Mouse (Mus musculus) left cerebral cortex, adult 8-10 months (tissue): ENCODE results near the gene Tmem209. TPM values are rescaled to one million over a fixed set of nuclear protein-coding genes. Genes with fewer than 3 reads are reported as not detected.
A peak's percentile ranks its signal among the peaks of the same experiment; 100 is the strongest.

Experiments used
- DNase-seq, 2 experiments: peaks; one replicate each; pipeline ENCODE4 v3.0.0; 2022; ENCODE audit warnings: low spot score in 2 of 2
- total RNA-seq, 4 experiments: library from RNA; stranded (reverse); gene quantifications; 2 replicates each; pipeline ENCODE4 v1.2.4; 2022

Tmem209 gene
- total RNA-seq: 10 to 100 TPM; 22.8 to 25.2 (median 24.0) TPM

GRCm38 (mm10) chr6:30509265-30510239 is at the start of gene Tmem209, which contains the start of gene Ssmem1:
Gene Tmem209, minus strand, starts transcription at chr6:30509783.
Gene Ssmem1, plus strand, starts transcription at chr6:30509849.
- peak; percentile 93 to 98 for DNase-seq

GRCm38 (mm10) chr6:30556080-30556479 is 46.5 kb upstream of the Tmem209 start:
- no peak for DNase-seq

GRCm38 (mm10) chr6:30554621-30555170 is 45.1 kb upstream of the Tmem209 start:
- no peak for DNase-seq

GRCm38 (mm10) chr6:30554092-30554491 is 44.5 kb upstream of the Tmem209 start:
- DNase-seq: no peak

GRCm38 (mm10) chr6:30553381-30554010 is 43.9 kb upstream of the Tmem209 start:
- DNase-seq: no peak

GRCm38 (mm10) chr6:30552628-30553027 is 43.0 kb upstream of the Tmem209 start:
- DNase-seq: no peak

GRCm38 (mm10) chr6:30551644-30552580 is 42.3 kb upstream of the Tmem209 start:
- DNase-seq: no peak

- no peak for DNase-seq
Measured at GRCm38 (mm10) chr6:30551193-30551515, 41.6 kb upstream of the Tmem209 start.

GRCm38 (mm10) chr6:30550496-30551192 is 41.1 kb upstream of the Tmem209 start:
- DNase-seq: no peak

- no peak for DNase-seq
Measured at GRCm38 (mm10) chr6:30549231-30549761, 39.7 kb upstream of the Tmem209 start.

- no peak for DNase-seq
Measured at GRCm38 (mm10) chr6:30547656-30548306, 38.2 kb upstream of the Tmem209 start.

- DNase-seq: no peak
Measured at GRCm38 (mm10) chr6:30547274-30547645, 37.7 kb upstream of the Tmem209 start.

GRCm38 (mm10) chr6:30546571-30547273 is 37.1 kb upstream of the Tmem209 start:
- DNase-seq: no peak

GRCm38 (mm10) chr6:30545689-30546088 is 36.1 kb upstream of the Tmem209 start:
- no peak for DNase-seq

GRCm38 (mm10) chr6:30543851-30544250 is 34.3 kb upstream of the Tmem209 start:
- no peak for DNase-seq

GRCm38 (mm10) chr6:30543077-30543476 is 33.5 kb upstream of the Tmem209 start:
- DNase-seq: no peak

GRCm38 (mm10) chr6:30542277-30542676 is 32.7 kb upstream of the Tmem209 start:
- no peak for DNase-seq

- no peak for DNase-seq
Measured at GRCm38 (mm10) chr6:30541009-30541799, 31.6 kb upstream of the Tmem209 start, which contains the start of gene Cpa2. Gene Cpa2, plus strand, starts transcription at chr6:30541582.
